Mouse (Mus musculus) C2C12 (cell line): ENCODE data around the gene Ccl28.

Experiments used
- CTCF ChIP-seq: IDR thresholded peaks from one replicate; pipeline ENCODE4 v1.5.1; 2011; ENCODE audit not compliant: control insufficient read depth, insufficient read depth, insufficient read length
- FOSL1 ChIP-seq: IDR thresholded peaks from one replicate; pipeline ENCODE4 v1.8.0; 2011; ENCODE audit warnings: mild to moderate bottlenecking, low read length; ENCODE audit not compliant: poor library complexity, insufficient read depth, severe bottlenecking
- MAX ChIP-seq: IDR thresholded peaks from one replicate; pipeline ENCODE4 v1.6.1; 2011; ENCODE audit warnings: mild to moderate bottlenecking, control low read depth
- MYOD1 ChIP-seq: IDR thresholded peaks from one replicate; pipeline ENCODE4 v1.6.1; 2011; ENCODE audit warnings: low read depth; ENCODE audit not compliant: control insufficient read depth, insufficient read length

DNA sequence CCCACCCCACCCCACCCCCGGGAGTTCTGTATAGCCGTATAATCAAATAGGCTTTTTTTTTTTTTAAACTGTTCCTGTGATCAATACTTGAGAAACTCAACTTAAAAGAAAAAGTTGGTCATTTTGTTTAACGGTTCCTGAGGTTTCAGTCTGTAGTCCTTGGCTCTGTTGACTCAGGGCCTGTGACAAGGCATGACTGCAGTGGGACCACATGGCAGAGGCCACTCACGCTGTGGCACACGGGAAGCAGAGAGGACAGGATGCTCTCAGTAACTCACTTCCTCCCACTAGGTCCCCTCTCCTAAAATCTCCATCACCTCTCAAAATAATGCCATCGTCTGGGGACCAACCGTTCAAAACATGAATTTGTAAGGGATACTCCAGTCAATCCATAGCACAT lies 17.5 kb downstream of the Ccl28 start:
- TF ChIP-seq MAX: no peak
- TF ChIP-seq MYOD1: no peak
- TF ChIP-seq CTCF: no peak
- TF ChIP-seq FOSL1: no peak
